In genomic region chr1:92174898-92175255, GRCm38 (mm10) we compare ENCODE assay signal across 28 mouse cellular contexts. TPM values are rescaled to one million over a fixed set of nuclear protein-coding genes. Genes with fewer than 3 reads are reported as not detected.
DNase-seq lines count a peak whose midpoint lies in the region; ATAC-seq and TF ChIP-seq lines count a peak whose summit lies in the region.
"Had no signal": no experiment of that assay in that cellular context is flagged by ENCODE, and none has a peak within 500 bp of the region (broad histone marks: within the 10 kb centered on the region; RNA-seq: fewer than 3 reads in every experiment).

No protein-coding gene starts in this region.

- no peak overlapping the region; the same call in 1 of the 2 replicates for H3K27ac ChIP-seq in embryonic facial prominence, embryonic 13.5 days
- H3K27ac ChIP-seq in embryonic facial prominence, embryonic 10.5 days (replicated peaks), result no peak overlapping the region
- peak overlapping the region; percentile 10; the same call in 1 of the 2 replicates for H3K27ac ChIP-seq in kidney, embryonic 15.5 days
- 0 out of 2 replicates have a peak overlapping the region, but pooled peaks have one; percentile 28 for H3K27ac ChIP-seq in neural tube, embryonic 13.5 days (replicated peaks)
- H3K27ac ChIP-seq in olfactory bulb, adult 2 months (ENCODE audit: insufficient read depth, low read depth, low read length), result peak overlapping the region; percentile 37; the same call in 1 of the 2 replicates
- H3K27ac ChIP-seq: forebrain, embryonic 13.5 days; limb, embryonic 12.5 days; liver, embryonic 15.5 days; macrophage; midbrain, embryonic 13.5 days; stomach, embryonic 15.5 days had no signal

- H3K36me3 ChIP-seq in embryonic facial prominence, embryonic 13.5 days, result no peaks in the 10 kb centered on the region
- H3K36me3 ChIP-seq in embryonic facial prominence, embryonic 10.5 days (replicated peaks), result peaks cover 9% of the 10 kb centered on the region; the same call in 1 of the 2 replicates
- H3K36me3 ChIP-seq in kidney, embryonic 15.5 days, result no peaks in the 10 kb centered on the region
- H3K36me3 ChIP-seq in neural tube, embryonic 13.5 days, result no peaks in the 10 kb centered on the region
- H3K36me3 ChIP-seq: limb, embryonic 12.5 days; liver, embryonic 15.5 days; midbrain, embryonic 13.5 days; stomach, embryonic 15.5 days had no signal

- no peak for TF ChIP-seq CTCF in olfactory bulb, adult 2 months (IDR thresholded peaks at IDR 0.05; ENCODE audit: insufficient read depth, low read depth, low read length)

- H3K4me2 ChIP-seq in embryonic facial prominence, embryonic 13.5 days, result no peak overlapping the region
- no peak overlapping the region for H3K4me2 ChIP-seq in kidney, embryonic 15.5 days
- H3K4me2 ChIP-seq in neural tube, embryonic 13.5 days, result peak overlapping the region; percentile 7; the same call in 1 of the 2 replicates
- H3K4me2 ChIP-seq: forebrain, embryonic 13.5 days; heart, embryonic 11.5 days; limb, embryonic 12.5 days; liver, embryonic 15.5 days; midbrain, embryonic 13.5 days; stomach, embryonic 15.5 days had no signal

- DNase-seq in embryonic facial prominence, embryonic 10.5 days (ENCODE audit: low spot score), result no peak
- DNase-seq in kidney, postnatal 14 days, result no peak
- no peak for DNase-seq in neural tube, embryonic 10.5 days (ENCODE audit: extremely low spot score, low spot score)
- DNase-seq in thymus, postnatal 36 days, result no peak
- DNase-seq: adrenal gland, postnatal 10 days; cerebellum, adult 11-12 months; cerebellum, adult 9-11 months; embryo, embryonic 11 days; gastrocnemius, postnatal 14 days; kidney, adult 18-20 months; layer of hippocampus, adult 9-11 months; retina, postnatal 1 day; right cerebral cortex, postnatal 14 days; thymus, postnatal 14 days had no signal

- no peak for ATAC-seq in embryonic facial prominence, embryonic 13.5 days (ENCODE audit: insufficient number of reproducible peaks, insufficient read depth, low FRiP score, low TSS enrichment, low read depth)
- ATAC-seq in kidney, embryonic 15.5 days (replicated peaks; ENCODE audit: low FRiP score), result no peak
- ATAC-seq in neural tube, embryonic 13.5 days (ENCODE audit: low read depth), result no peak
- ATAC-seq: CD4-positive, CD25-positive, alpha-beta regulatory T cell, adult 4 months; forebrain, embryonic 13.5 days; hindbrain, embryonic 16.5 days; midbrain, embryonic 13.5 days had no signal

- no peak overlapping the region for H3K4me3 ChIP-seq in embryonic facial prominence, embryonic 13.5 days
- no peak overlapping the region for H3K4me3 ChIP-seq in embryonic facial prominence, embryonic 10.5 days
- H3K4me3 ChIP-seq in kidney, embryonic 15.5 days (replicated peaks), result no peak overlapping the region
- H3K4me3 ChIP-seq in neural tube, embryonic 13.5 days, result no peak overlapping the region
- no peak overlapping the region for H3K4me3 ChIP-seq in olfactory bulb, adult 2 months (ENCODE audit: insufficient read depth, low read depth, low read length)
- H3K4me3 ChIP-seq: erythroblast, embryonic 14.5 days; forebrain, embryonic 13.5 days; limb, embryonic 12.5 days; liver, embryonic 15.5 days; midbrain, embryonic 13.5 days; stomach, embryonic 15.5 days had no signal

- H3K9ac ChIP-seq in embryonic facial prominence, embryonic 13.5 days, result 0 out of 2 replicates have a peak overlapping the region, but pooled peaks have one; percentile 21
- H3K9ac ChIP-seq in kidney, embryonic 15.5 days, result no peak overlapping the region
- 0 out of 2 replicates have a peak overlapping the region, but pooled peaks have one; percentile 34 for H3K9ac ChIP-seq in neural tube, embryonic 13.5 days
- H3K9ac ChIP-seq: forebrain, embryonic 13.5 days; limb, embryonic 12.5 days; liver, embryonic 15.5 days; midbrain, embryonic 13.5 days; stomach, embryonic 15.5 days had no signal

- TF ChIP-seq POLR2A in olfactory bulb, adult 2 months (IDR thresholded peaks at IDR 0.05; ENCODE audit: insufficient read depth, low read depth, low read length), result no peak

- H3K4me1 ChIP-seq in embryonic facial prominence, embryonic 13.5 days, result peaks cover 47% of the 10 kb centered on the region
- peaks cover 55% of the 10 kb centered on the region for H3K4me1 ChIP-seq in embryonic facial prominence, embryonic 10.5 days
- peaks cover 52% of the 10 kb centered on the region for H3K4me1 ChIP-seq in kidney, embryonic 15.5 days
- peaks cover 84% of the 10 kb centered on the region for H3K4me1 ChIP-seq in neural tube, embryonic 13.5 days (replicated peaks)
- peaks cover 50% of the 10 kb centered on the region for H3K4me1 ChIP-seq in olfactory bulb, adult 2 months (ENCODE audit: control insufficient read depth, insufficient read depth, low read length)

- no peaks in the 10 kb centered on the region for H3K27me3 ChIP-seq in embryonic facial prominence, embryonic 13.5 days
- H3K27me3 ChIP-seq in embryonic facial prominence, embryonic 10.5 days (replicated peaks; ENCODE audit: low read depth, poor library complexity, severe bottlenecking), result no peaks in the 10 kb centered on the region
- H3K27me3 ChIP-seq in kidney, embryonic 15.5 days, result no peaks in the 10 kb centered on the region
- H3K27me3 ChIP-seq in neural tube, embryonic 13.5 days, result no peaks in the 10 kb centered on the region
- H3K27me3 ChIP-seq: forebrain, embryonic 13.5 days; limb, embryonic 12.5 days; liver, embryonic 15.5 days; midbrain, embryonic 13.5 days had no signal

- no peaks in the 10 kb centered on the region for H3K9me3 ChIP-seq in embryonic facial prominence, embryonic 13.5 days
- H3K9me3 ChIP-seq in embryonic facial prominence, embryonic 10.5 days, result no peaks in the 10 kb centered on the region
- no peaks in the 10 kb centered on the region for H3K9me3 ChIP-seq in kidney, embryonic 15.5 days (replicated peaks)
- no peaks in the 10 kb centered on the region for H3K9me3 ChIP-seq in neural tube, embryonic 13.5 days
- H3K9me3 ChIP-seq: forebrain, embryonic 13.5 days; limb, embryonic 12.5 days; liver, embryonic 15.5 days; midbrain, embryonic 13.5 days; stomach, embryonic 15.5 days had no signal

- WGBS in embryonic facial prominence, embryonic 13.5 days, result 77% methylated on average over 5 of the region's 5 CpGs
- 85% methylated on average over 5 of the region's 5 CpGs for WGBS in embryonic facial prominence, embryonic 10.5 days
- 68% methylated on average over 5 of the region's 5 CpGs for WGBS in kidney, embryonic 15.5 days
- 71% methylated on average over 5 of the region's 5 CpGs for WGBS in neural tube, embryonic 13.5 days
- 47% methylated on average over 5 of the region's 5 CpGs for WGBS in olfactory bulb, adult 2 months

RNA-seq across cellular contexts. Expression of gene Hdac4, which starts 20.6 kb away (rescaled TPM):
- polyA plus RNA-seq in embryonic facial prominence, embryonic 13.5 days (2015; fragmentation: Nextera tagmentation; extraction: Ambion mirVana), result 34.6 and 34.7 TPM in 2 replicates
- polyA plus RNA-seq in embryonic facial prominence, embryonic 10.5 days (2016; fragmentation: Nextera tagmentation; extraction: Ambion mirVana), result 20.8 and 21.6 TPM in 2 replicates
- polyA plus RNA-seq in kidney, embryonic 15.5 days (2015; fragmentation: Nextera tagmentation; extraction: Ambion mirVana), result 16.6 and 18.1 TPM in 2 replicates
- 27.5 and 28.7 TPM in 2 replicates for polyA plus RNA-seq in neural tube, embryonic 13.5 days (2015; fragmentation: Nextera tagmentation; extraction: Ambion mirVana)
- not detected in 2 replicates for polyA plus RNA-seq in olfactory bulb, adult 2 months (2012; ENCODE audit: insufficient read depth, insufficient read length, low replicate concordance, missing spikeins)

Comparison
In these comparisons a context has a peak if more than half of its experiments do, and no peak if none do; other contexts are left out.
1. H3K27ac ChIP-seq: peak in kidney, embryonic 15.5 days (single experiment), neural tube, embryonic 13.5 days (single experiment) and olfactory bulb, adult 2 months (single experiment); none in embryonic facial prominence, embryonic 13.5 days (single experiment) and embryonic facial prominence, embryonic 10.5 days (single experiment).